Mouse (Mus musculus) embryonic facial prominence, embryonic 15.5 days (tissue): ENCODE measurements around the gene Muc20. TPM values are rescaled to one million over a fixed set of nuclear protein-coding genes. Genes with fewer than 3 reads are reported as not detected.

Experiments used
- ATAC-seq: fragments of 200-750 bp; cut with Nextera tagmentation; 2 replicates; pipeline ENCODE4 v1.8.0; 2017; ENCODE audit warnings: low read depth, moderate TSS enrichment; ENCODE audit not compliant: insufficient number of reproducible peaks, low FRiP score, low TSS enrichment
- H3K27ac ChIP-seq: fragments of 300-500 bp; sonication (generic); replicated peaks from 2 replicates; pipeline ENCODE4 v1.5.1; 2015; ENCODE audit warnings: mild to moderate bottlenecking, inconsistent platforms
- H3K27me3 ChIP-seq: fragments of 300-500 bp; sonication (generic); 2 replicates; pipeline ENCODE4 v1.6.1; 2015; ENCODE audit warnings: inconsistent platforms
- H3K36me3 ChIP-seq: fragments of 300-500 bp; sonication (generic); 2 replicates; pipeline ENCODE4 v1.6.1; 2015; ENCODE audit warnings: mild to moderate bottlenecking, inconsistent platforms
- H3K4me1 ChIP-seq: fragments of 300-500 bp; sonication (generic); 2 replicates; pipeline ENCODE4 v1.6.1; 2015; ENCODE audit warnings: inconsistent platforms
- H3K4me2 ChIP-seq: fragments of 300-500 bp; sonication (generic); replicated peaks from 2 replicates; pipeline ENCODE4 v1.6.1; 2015; ENCODE audit warnings: mild to moderate bottlenecking, inconsistent platforms
- H3K4me3 ChIP-seq: fragments of 300-500 bp; sonication (generic); replicated peaks from 2 replicates; pipeline ENCODE4 v1.5.1; 2015; ENCODE audit warnings: mild to moderate bottlenecking, inconsistent platforms
- H3K9ac ChIP-seq: fragments of 300-500 bp; sonication (generic); 2 replicates; pipeline ENCODE4 v1.6.1; 2015; ENCODE audit warnings: inconsistent platforms
- H3K9me3 ChIP-seq: fragments of 300-500 bp; sonication (generic); replicated peaks from 2 replicates; pipeline ENCODE4 v1.6.1; 2016; ENCODE audit warnings: inconsistent platforms
- whole genome bisulfite sequencing: fragments of 180-500 bp; shearing (Covaris S2); methylation state at CpG from one replicate; pipeline ENCODE4 v1.1.7; 2015; 5-methylcytosine and 5-hydroxymethylcytosine counted together
- polyA plus RNA-seq: library from polyadenylated mRNA; unstranded; fragments of >200 nt; fragmentation: Nextera tagmentation; extraction: Ambion mirVana; gene quantifications from 2 replicates; pipeline ENCODE4 v1.2.1, GENCODE M21; 2015

Muc20 gene
- polyA plus RNA-seq, 1 experiment from 2014 or later: 1.2 TPM

DNA sequence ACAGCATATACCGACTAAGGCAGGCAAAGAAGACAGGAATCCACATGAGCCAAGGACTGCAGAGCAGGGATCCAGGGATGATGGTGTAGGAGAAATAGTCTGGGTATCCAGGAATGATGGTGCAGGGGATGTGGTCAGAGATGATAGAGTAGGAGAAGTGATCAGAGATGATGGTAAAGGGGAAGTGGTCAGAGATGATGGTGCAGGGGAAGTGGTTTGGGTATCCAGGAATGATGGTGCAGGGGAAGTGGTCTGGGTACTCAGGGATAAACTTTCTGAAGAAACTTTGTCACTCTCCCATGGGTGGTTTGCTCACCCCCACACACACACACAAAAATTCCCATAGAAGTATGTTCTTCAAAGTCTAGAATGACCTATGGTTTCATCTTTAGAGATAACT lies 2.1 kb downstream of the Muc20 start:
- no peak overlapping the region for H3K4me2 ChIP-seq
- no peaks in the 10 kb centered on the region for H3K27me3 ChIP-seq
- 82% methylated on average over 1 of the region's 1 CpGs for WGBS

DNA sequence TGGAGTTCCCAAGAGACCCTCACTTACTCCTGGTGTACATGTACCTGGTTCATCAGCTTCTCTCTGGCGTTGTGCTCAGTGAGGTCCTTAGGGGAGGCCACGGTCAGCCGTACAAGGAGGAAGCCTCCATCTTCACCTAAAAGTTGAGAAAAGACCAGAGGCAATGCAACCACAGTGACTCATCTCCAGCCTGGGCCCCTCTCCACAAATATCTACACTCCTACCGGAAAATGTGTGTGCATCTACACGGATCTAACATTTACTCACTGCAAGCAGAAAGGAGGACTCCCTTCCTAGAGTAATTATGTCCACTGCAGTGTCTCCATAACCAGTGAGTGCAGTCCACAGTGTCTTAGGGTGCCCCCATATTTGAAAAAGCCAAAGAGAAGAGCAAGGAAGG lies 7.2 kb downstream of the Muc20 start:
- H3K4me2 ChIP-seq: no peak overlapping the region
- no peak overlapping the region for H3K9ac ChIP-seq
- ATAC-seq: no peak
- H3K9me3 ChIP-seq: no peaks in the 10 kb centered on the region
- no peaks in the 10 kb centered on the region for H3K4me1 ChIP-seq
- H3K27ac ChIP-seq: no peak overlapping the region
- H3K27me3 ChIP-seq: no peaks in the 10 kb centered on the region
- no peak overlapping the region for H3K4me3 ChIP-seq
- 89% methylated on average over 5 of the region's 5 CpGs for WGBS
- no peaks in the 10 kb centered on the region for H3K36me3 ChIP-seq

More for the DNA sequence above, 2.1 kb downstream of the Muc20 start:
- no peaks in the 10 kb centered on the region for H3K36me3 ChIP-seq
- H3K9ac ChIP-seq: no peak overlapping the region
- no peak overlapping the region for H3K4me3 ChIP-seq
- 0 out of 2 replicates have a peak, but pooled peaks cover 4% of the 10 kb centered on the region for H3K4me1 ChIP-seq
- H3K27ac ChIP-seq: no peak overlapping the region
- ATAC-seq: no peak
- no peaks in the 10 kb centered on the region for H3K9me3 ChIP-seq

DNA sequence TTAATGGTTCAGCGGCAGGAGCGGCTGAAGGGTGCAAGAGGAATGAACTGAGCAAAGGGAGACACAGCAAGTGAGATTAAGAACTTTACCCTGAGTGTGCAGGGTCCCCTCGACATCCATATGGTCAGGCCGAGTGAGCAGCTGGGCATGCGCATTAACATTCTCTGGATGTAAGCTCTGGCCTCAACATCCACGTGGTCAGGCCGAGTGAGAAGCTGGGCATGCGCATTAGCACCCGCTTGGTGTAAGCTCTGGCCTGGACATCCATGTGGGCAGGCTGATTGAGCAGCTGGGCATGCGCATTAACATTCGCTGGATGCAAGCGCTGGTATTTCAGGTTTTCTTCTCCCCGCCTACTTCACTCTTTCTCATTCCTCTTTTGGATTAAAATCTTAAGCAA lies 12.4 kb downstream of the Muc20 start:
- no peak for ATAC-seq
- Histone ChIP-seq H3K36me3 (no peaks in the 10 kb centered on the region), H3K9me3 (no peaks in the 10 kb centered on the region), H3K27ac (no peak overlapping the region), H3K27me3 (no peaks in the 10 kb centered on the region), H3K4me1 (no peaks in the 10 kb centered on the region), H3K4me3 (no peak overlapping the region), H3K9ac (no peak overlapping the region), H3K4me2 (no peak overlapping the region)
- WGBS: 78% methylated on average over 13 of the region's 13 CpGs

DNA sequence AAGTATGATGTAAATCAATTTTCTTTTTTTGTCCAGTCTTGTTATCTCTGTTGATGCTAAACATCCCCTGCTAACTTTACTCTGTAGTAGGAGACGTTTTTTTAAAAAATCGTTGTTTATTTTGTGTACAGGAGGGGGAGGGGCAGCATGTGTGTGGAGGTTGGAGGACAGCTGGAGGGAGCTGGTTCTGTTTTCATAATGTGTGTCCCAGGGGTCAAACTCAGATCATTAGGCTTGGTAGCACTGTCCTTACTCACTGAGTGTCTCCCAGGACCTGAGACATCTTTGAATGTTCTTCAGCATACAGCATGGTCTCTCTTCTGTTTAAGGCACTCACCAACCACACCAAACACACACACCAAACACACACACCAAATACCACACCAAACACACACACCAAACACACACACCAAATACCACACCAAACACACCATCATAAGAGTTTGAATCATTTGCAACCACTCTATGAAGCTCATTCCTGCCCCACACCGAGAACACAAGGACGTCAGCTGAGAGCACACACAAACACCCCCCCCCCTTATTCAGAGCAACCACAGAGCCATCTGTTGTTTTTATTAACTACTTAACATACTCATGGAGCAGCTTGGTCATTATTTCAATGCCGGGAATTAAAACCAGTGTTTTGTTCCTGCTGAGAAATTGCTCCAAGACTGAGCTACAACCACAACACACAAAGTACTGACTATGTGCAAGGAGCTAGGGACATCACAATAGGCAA lies 13.7 kb downstream of the Muc20 start:
- H3K9ac ChIP-seq: no peak overlapping the region
- H3K4me1 ChIP-seq: no peaks in the 10 kb centered on the region
- no peaks in the 10 kb centered on the region for H3K9me3 ChIP-seq
- no peak overlapping the region for H3K4me2 ChIP-seq
- 52% methylated on average over 5 of the region's 5 CpGs for WGBS
- no peak; the same call in 1 of the 2 replicates for ATAC-seq
- H3K27ac ChIP-seq: no peak overlapping the region
- no peaks in the 10 kb centered on the region for H3K27me3 ChIP-seq
- H3K36me3 ChIP-seq: no peaks in the 10 kb centered on the region
- no peak overlapping the region for H3K4me3 ChIP-seq

DNA sequence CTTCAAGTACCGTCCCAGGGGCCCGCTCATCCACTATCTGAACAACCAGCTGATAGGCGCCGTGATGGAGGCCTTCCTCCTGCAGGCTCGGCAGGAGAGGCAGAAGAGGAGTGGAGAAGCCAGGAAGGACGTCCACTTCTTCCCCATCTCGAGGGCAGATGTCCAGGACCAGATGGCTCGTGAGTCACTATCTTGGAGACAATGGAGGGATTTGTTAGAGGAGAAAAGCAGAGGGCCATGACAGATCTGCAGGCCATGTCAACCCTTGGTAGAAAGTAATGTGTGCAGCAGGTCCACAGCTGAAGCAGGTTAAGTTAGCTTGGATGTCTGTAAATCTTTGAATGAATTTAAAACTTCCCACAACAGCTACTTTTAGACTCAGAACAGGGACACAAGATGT lies 18.3 kb downstream of the Muc20 start:
- Histone ChIP-seq H3K9ac (no peak overlapping the region), H3K4me1 (no peaks in the 10 kb centered on the region), H3K27me3 (0 out of 2 replicates have a peak, but pooled peaks cover 3% of the 10 kb centered on the region), H3K9me3 (no peaks in the 10 kb centered on the region), H3K27ac (no peak overlapping the region), H3K4me2 (no peak overlapping the region), H3K36me3 (no peaks in the 10 kb centered on the region), H3K4me3 (no peak overlapping the region)
- no peak for ATAC-seq
- 59% methylated on average over 8 of the region's 8 CpGs for WGBS

DNA sequence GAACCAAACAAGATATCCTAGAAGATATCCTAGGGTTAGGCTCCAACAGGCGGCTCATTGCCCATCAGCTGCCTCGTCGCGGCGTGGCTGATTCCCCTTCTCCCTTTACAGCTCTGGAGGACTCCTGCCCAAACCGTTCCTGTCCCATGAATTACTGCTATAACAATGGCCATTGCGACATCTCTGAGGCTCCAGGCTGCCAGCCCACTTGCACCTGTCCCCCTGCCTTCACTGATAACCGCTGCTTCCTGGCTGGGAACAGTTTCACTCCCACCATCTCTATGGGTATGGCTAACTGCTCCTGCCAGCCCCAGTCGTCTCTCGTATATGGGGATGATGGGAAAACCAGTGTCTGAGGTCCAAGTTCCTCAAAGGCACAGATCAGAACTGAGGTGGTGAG lies 20.6 kb downstream of the Muc20 start:
- Histone ChIP-seq H3K27ac (no peak overlapping the region), H3K9me3 (no peaks in the 10 kb centered on the region), H3K4me3 (no peak overlapping the region), H3K4me1 (no peaks in the 10 kb centered on the region), H3K27me3 (0 out of 2 replicates have a peak, but pooled peaks cover 3% of the 10 kb centered on the region), H3K9ac (no peak overlapping the region), H3K4me2 (no peak overlapping the region), H3K36me3 (no peaks in the 10 kb centered on the region)
- no peak for ATAC-seq
- WGBS: 77% methylated on average over 10 of the region's 10 CpGs

DNA sequence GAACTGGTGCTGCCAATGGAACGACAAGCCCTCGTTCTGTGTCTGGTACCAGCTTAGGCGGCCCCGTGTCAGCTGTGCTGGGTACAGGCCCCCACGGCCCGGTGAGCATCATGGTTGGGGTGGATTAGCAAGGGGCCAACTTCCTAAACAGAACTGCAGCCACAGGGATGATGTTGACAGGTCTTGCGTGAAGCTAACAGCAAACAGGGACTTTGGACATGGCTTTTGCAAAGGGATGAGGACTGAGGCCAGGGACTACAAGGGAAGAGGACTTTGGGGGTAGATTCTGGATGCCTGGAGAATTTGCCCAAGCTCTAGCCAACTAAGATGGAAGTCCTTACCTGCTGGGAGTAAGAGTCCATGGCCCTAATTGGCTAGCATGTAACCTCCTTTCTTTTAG lies 30.3 kb downstream of the Muc20 start:
- ATAC-seq: no peak
- H3K27ac ChIP-seq: no peak overlapping the region
- no peaks in the 10 kb centered on the region for H3K9me3 ChIP-seq
- no peaks in the 10 kb centered on the region for H3K27me3 ChIP-seq
- 91% methylated on average over 7 of the region's 7 CpGs for WGBS
- no peaks in the 10 kb centered on the region for H3K4me1 ChIP-seq
- H3K36me3 ChIP-seq: no peaks in the 10 kb centered on the region
- H3K4me3 ChIP-seq: no peak overlapping the region
- H3K9ac ChIP-seq: no peak overlapping the region
- no peak overlapping the region for H3K4me2 ChIP-seq

DNA sequence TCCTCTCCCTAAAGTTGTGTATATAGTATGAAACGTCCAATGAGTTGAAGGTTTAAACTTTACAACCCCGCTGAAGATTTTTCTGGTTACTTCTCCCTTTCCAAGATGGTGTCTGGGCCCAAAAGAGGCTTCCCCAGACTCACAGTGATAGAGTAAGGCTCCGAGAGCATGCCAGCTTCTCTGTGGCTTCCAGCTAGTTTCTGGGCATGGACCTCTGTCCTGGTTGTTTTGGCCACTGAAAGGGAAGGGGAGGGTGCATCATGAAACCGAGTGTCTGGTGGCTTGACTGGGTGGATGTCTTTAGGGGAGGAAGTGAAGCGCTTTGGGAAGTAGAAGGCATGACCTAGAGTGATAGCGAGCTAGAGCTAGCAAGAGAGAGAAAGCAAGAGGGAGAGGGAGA lies 32.3 kb downstream of the Muc20 start:
- no peak overlapping the region for H3K4me2 ChIP-seq
- no peak for ATAC-seq
- 80% methylated on average over 6 of the region's 6 CpGs for WGBS

DNA sequence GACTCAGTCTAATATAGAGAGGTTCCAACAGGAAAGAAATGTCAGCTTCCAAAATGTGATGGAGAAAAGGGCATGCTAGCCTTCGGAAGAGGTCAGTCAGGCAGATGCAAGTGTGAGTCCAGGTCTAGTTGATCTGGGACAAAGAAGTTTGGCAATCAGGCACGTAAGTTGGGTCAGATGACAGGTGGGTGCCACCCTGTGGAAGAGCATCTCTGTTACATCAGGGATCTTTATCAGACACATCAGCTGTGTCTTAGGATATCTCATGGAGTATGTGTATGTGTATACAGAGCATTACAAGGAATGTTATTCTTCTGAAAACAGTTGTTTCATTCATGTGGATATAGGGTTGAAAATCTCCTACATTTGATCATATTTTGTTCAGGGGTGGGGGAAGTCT lies 32.7 kb downstream of the Muc20 start:
- Histone ChIP-seq H3K4me1 (no peaks in the 10 kb centered on the region), H3K9me3 (no peaks in the 10 kb centered on the region), H3K27ac (no peak overlapping the region), H3K9ac (no peak overlapping the region), H3K36me3 (no peaks in the 10 kb centered on the region), H3K27me3 (no peaks in the 10 kb centered on the region), H3K4me3 (no peak overlapping the region), H3K4me2 (no peak overlapping the region)
- WGBS: 82% methylated on average over 2 of the region's 2 CpGs
- ATAC-seq: no peak

More for the DNA sequence above, 32.3 kb downstream of the Muc20 start:
- Histone ChIP-seq H3K9ac (no peak overlapping the region), H3K9me3 (no peaks in the 10 kb centered on the region), H3K4me1 (no peaks in the 10 kb centered on the region), H3K27ac (no peak overlapping the region), H3K4me3 (no peak overlapping the region), H3K36me3 (no peaks in the 10 kb centered on the region), H3K27me3 (no peaks in the 10 kb centered on the region)

DNA sequence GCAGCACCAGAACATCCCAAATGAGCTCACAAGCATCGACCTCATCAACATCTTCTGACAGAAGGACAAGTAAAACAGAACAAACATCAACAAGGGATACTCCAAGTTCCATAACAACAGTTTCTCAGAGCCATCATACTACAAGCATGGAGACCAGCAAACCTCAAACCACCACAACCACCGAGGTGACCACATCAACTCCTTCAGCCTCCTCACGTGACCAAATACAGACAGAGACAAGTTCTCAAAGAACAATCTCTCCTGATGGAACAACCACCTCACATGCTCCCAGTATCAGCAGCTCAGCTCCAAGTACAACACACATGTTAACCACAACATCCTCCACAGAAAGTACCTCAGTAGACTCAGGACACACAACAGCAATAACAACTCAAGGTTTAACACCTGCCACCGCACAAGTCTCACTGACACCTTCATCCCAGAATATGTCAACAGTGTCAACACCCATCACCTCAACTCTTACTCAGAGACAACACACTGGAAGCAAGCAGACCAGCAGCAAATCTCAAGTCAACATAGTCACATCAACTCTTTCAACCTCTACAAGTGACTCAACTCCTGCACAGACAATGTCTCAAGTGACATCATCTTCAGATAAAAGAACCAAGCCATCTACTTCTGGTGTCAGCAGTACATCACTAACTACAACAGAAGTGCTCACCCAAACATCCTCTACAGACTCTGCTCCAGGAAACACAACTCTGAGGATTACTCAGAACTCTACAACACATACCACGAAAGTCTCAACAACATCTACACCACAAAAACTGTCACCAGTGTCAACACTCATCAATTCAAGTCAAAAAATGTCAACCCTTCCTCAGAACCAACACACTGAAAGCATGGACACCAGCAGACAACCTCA lies 46.8 kb downstream of the Muc20 start:
- WGBS: 86% methylated on average over 5 of the region's 5 CpGs
- Histone ChIP-seq H3K4me1 (no peaks in the 10 kb centered on the region), H3K27ac (no peak overlapping the region), H3K9me3 (no peaks in the 10 kb centered on the region), H3K36me3 (no peaks in the 10 kb centered on the region), H3K4me3 (no peak overlapping the region), H3K27me3 (no peaks in the 10 kb centered on the region), H3K9ac (no peak overlapping the region), H3K4me2 (no peak overlapping the region)
- ATAC-seq: no peak

DNA sequence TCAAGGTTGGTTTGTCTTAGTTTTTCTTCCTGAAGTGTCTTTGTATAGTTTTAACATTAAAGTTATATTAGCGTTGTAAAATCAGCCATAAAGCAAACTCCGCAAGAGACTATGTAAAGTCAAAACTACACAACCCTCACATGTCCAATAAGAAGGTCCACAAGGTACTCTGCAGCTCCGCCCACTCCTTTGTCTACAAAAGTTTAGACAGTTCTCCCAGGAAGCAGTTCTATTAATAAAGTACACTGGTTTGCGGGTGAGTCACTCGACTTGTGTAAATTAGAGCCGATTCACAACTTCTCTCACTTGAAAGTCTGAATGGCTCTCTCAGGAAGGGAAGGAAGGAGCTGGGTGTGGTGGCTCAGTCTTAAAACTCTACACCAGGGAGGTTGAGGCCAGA lies 51.4 kb downstream of the Muc20 start:
- no peak overlapping the region for H3K4me2 ChIP-seq
- ATAC-seq: no peak
- no peak overlapping the region for H3K9ac ChIP-seq
- WGBS: 73% methylated on average over 6 of the region's 6 CpGs
- H3K27me3 ChIP-seq: no peaks in the 10 kb centered on the region
- H3K9me3 ChIP-seq: no peaks in the 10 kb centered on the region
- no peaks in the 10 kb centered on the region for H3K36me3 ChIP-seq
- H3K4me3 ChIP-seq: no peak overlapping the region
- H3K4me1 ChIP-seq: no peaks in the 10 kb centered on the region
- no peak overlapping the region for H3K27ac ChIP-seq
